Mouse (Mus musculus) heart, adult 2 months (tissue): ENCODE data around the gene Gm20388.

ENCODE experiments used
- CTCF ChIP-seq: fragments of 200-600 bp; IDR thresholded peaks from 2 replicates; pipeline ENCODE4 v1.8.1; 2022; ENCODE audit warnings: antibody characterized with exemption, mild to moderate bottlenecking, moderate library complexity
- EP300 ChIP-seq: fragments of 200-500 bp; IDR thresholded peaks from 2 replicates; pipeline ENCODE4 v1.6.1; 2011; ENCODE audit warnings: low read depth, low read length, control low read depth; ENCODE audit not compliant: insufficient read depth
- POLR2A ChIP-seq: fragments of 200-500 bp; IDR thresholded peaks from 2 replicates; pipeline ENCODE4 v1.6.1; 2011; ENCODE audit warnings: mild to moderate bottlenecking, low read depth, low read length, control low read depth; ENCODE audit not compliant: insufficient read depth

DNA sequence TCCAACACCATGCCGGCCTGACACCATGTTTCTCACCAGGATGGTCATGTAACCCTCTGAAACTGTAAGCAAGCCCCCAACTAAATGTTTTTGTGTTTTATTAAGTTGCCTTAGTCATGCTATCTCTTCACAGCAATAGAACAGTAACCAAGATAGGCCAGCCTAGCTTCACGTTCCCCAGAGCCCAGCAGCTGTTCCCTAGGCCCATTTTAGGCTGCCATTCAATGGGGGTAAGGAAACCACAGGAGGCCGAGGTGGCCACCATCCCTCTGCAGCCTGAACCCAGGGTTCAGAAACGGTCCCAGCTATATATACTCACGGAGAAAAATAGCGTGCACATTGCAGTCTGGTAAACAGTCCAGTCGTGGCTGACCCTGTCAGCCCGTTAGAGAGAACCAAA, 2633.5 kb downstream of the Gm20388 start:
- TF ChIP-seq POLR2A = no peak
- TF ChIP-seq CTCF = no peak
- no peak for TF ChIP-seq EP300
